Mouse (Mus musculus) hindbrain, embryonic 10.5 days (tissue): ENCODE measurements around the gene Ptpn23. TPM values are rescaled to one million over a fixed set of nuclear protein-coding genes. Genes with fewer than 3 reads are reported as not detected.

Experiments
- DNase-seq: peaks from one replicate; pipeline ENCODE4 v3.0.0-alpha.2; 2017; ENCODE audit warnings: low spot score
- H3K27ac ChIP-seq: fragments of 300-500 bp; sonication (generic); 2 replicates; pipeline ENCODE4 v1.5.1; 2016; ENCODE audit warnings: mild to moderate bottlenecking, moderate library complexity
- H3K27me3 ChIP-seq: fragments of 300-500 bp; sonication (generic); 2 replicates; pipeline ENCODE4 v1.6.1; 2016; ENCODE audit warnings: mild to moderate bottlenecking; ENCODE audit not compliant: poor library complexity, insufficient read depth, severe bottlenecking
- H3K36me3 ChIP-seq: fragments of 300-500 bp; sonication (generic); 2 replicates; pipeline ENCODE4 v1.6.1; 2016; ENCODE audit warnings: mild to moderate bottlenecking, moderate library complexity
- H3K4me1 ChIP-seq: fragments of 300-500 bp; sonication (generic); replicated peaks from 2 replicates; pipeline ENCODE4 v1.6.1; 2016; ENCODE audit warnings: mild to moderate bottlenecking
- H3K4me3 ChIP-seq: fragments of 300-500 bp; sonication (generic); 2 replicates; pipeline ENCODE4 v1.5.1; 2016; ENCODE audit warnings: mild to moderate bottlenecking, moderate library complexity
- H3K9me3 ChIP-seq: fragments of 300-500 bp; sonication (generic); 2 replicates; pipeline ENCODE4 v1.6.1; 2016; ENCODE audit warnings: mild to moderate bottlenecking, moderate library complexity
- WGBS: fragments of 180-500 bp; shearing (Covaris S2); methylation state at CpG from one replicate; pipeline ENCODE4 v1.1.7; 2016; 5-methylcytosine and 5-hydroxymethylcytosine counted together
- polyA plus RNA-seq: library from polyadenylated mRNA; unstranded; fragments of >200 nt; fragmentation: Nextera tagmentation; extraction: Ambion mirVana; gene quantifications from 2 replicates; pipeline ENCODE4 v1.2.1, GENCODE M21; 2016

Gene Ptpn23
- polyA plus RNA-seq, 1 experiment from 2014 or later = 19.2 TPM

DNA sequence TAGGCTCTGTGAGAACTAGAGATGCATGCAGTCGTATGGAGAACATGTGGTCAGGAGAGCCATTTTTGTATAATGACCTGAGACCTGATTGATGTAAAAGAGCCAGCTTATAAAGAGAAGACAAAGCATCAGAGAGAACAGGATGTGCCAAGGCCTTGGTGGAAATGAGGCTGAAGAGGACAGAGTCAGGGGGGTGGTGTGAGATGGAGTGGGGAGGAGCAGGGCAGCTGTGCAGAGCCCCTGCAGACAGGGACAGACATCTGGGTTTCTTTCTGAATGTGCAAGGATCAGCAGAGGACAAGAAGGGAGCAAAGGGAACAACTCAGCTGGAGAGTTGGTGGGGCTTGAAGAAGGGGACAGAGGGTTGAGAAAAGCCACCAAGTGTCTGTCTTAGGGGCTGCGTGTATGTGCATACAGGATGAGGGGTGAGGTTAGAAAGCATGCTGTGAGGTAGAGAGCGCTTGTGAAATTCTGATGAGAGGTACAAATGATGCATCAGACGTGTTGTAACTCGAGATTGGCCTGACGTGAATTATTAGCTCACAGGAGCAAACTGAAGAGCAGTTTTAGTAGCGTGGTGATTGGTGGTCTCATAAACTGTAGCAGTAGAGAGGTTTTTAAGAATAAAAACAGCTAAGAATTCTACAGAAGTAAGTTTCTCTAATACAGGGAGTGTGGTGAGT lies 62.8 kb downstream of the Ptpn23 start:
- H3K4me3 ChIP-seq = no peak overlapping the region

DNA sequence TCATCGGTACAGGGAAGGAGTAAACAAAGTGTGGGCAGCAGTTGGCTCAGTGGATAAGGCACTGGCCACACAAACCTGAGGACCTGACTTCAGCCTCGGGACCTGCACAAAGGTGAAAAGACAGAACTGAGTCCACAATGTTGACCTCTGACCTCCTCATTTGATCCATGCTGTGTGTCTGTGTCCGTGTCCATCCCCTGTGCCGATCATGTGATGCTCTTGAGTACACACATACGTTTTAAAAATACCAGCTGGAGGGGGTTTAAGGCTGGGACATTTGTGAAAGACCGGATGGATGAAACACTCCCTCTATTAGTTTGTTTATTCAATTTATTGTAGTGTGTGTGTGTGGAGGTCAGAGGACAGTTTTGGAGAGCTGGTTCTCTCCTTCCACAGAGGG lies 64.2 kb downstream of the Ptpn23 start:
- Histone ChIP-seq H3K27me3 (no peaks in the 10 kb centered on the region), H3K4me3 (no peak overlapping the region), H3K9me3 (no peaks in the 10 kb centered on the region), H3K27ac (no peak overlapping the region), H3K4me1 (peaks cover 4% of the 10 kb centered on the region), H3K36me3 (no peaks in the 10 kb centered on the region)
- no peak for DNase-seq
- WGBS = 59% methylated on average over 6 of the region's 6 CpGs

More for the DNA sequence above, 62.8 kb downstream of the Ptpn23 start:
- Histone ChIP-seq H3K4me1 (peaks cover 7% of the 10 kb centered on the region), H3K9me3 (no peaks in the 10 kb centered on the region), H3K27me3 (no peaks in the 10 kb centered on the region), H3K36me3 (no peaks in the 10 kb centered on the region), H3K27ac (no peak overlapping the region)
- 82% methylated on average over 7 of the region's 7 CpGs for WGBS
- no peak for DNase-seq

DNA sequence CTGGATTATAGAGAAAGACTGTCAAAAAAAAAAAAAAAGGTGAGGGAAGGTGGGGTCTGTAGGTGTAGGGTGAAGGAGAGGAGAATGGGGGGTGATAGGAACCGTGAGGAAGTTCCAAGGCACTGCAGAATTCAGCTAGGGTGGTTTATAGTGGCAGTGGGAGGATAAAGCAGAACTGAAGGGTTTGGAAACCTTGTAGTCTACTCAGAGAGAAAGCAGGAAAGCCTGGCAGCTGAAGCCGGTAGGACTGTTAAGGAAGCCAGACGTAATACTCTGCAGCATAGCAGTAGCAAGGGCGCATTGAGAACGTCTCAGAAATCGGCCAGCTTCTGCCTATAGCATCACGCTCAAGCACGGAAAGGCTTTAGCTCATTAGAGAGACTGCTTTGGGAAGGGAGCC lies 66.0 kb downstream of the Ptpn23 start:
- Histone ChIP-seq H3K4me3 (no peak overlapping the region), H3K27ac (no peak overlapping the region), H3K36me3 (no peaks in the 10 kb centered on the region), H3K27me3 (no peaks in the 10 kb centered on the region), H3K9me3 (no peaks in the 10 kb centered on the region), H3K4me1 (peaks cover 4% of the 10 kb centered on the region)
- WGBS = 87% methylated on average over 8 of the region's 8 CpGs
- no peak for DNase-seq

- Histone ChIP-seq H3K27ac (no peak overlapping the region), H3K36me3 (no peaks in the 10 kb centered on the region), H3K4me1 (peaks cover 6% of the 10 kb centered on the region), H3K27me3 (no peaks in the 10 kb centered on the region), H3K9me3 (no peaks in the 10 kb centered on the region), H3K4me3 (no peak overlapping the region)
- 93% methylated on average over 5 of the region's 5 CpGs for WGBS
- no peak for DNase-seq
Observed at GRCm38 (mm10) chr9:110340037-110340750, 67.8 kb downstream of the Ptpn23 start.

Other genes with a start within 250 kb of the Ptpn23 start
- gene Cspg5, start 164.4 kb downstream of the Ptpn23 start, polyA plus RNA-seq = 7.0 and 15.1 TPM in 2 replicates
- 45.6 TPM in 2 replicates for gene Elp6, start 103.0 kb downstream of the Ptpn23 start, polyA plus RNA-seq
- 38.5 and 40.3 TPM in 2 replicates for gene Scap, start 74.9 kb downstream of the Ptpn23 start, polyA plus RNA-seq
- gene Ngp, start 11.5 kb upstream of the Ptpn23 start, polyA plus RNA-seq = not detected in 2 replicates
- 11.0 and 11.8 TPM in 2 replicates for gene Klhl18, start 68.5 kb upstream of the Ptpn23 start, polyA plus RNA-seq
- 2.1 and 3.1 TPM in 2 replicates for gene Kif9, start 68.7 kb upstream of the Ptpn23 start, polyA plus RNA-seq
- gene Setd2, start 124.4 kb upstream of the Ptpn23 start, polyA plus RNA-seq = 26.2 and 33.6 TPM in 2 replicates
- gene Nradd, start 216.2 kb upstream of the Ptpn23 start, polyA plus RNA-seq = 39.9 and 49.9 TPM in 2 replicates
- gene Nbeal2, start 245.9 kb upstream of the Ptpn23 start, polyA plus RNA-seq = 1.4 and 1.7 TPM in 2 replicates
- 173 and 180 TPM in 2 replicates for gene Ccdc12, start 248.3 kb upstream of the Ptpn23 start, polyA plus RNA-seq